Mouse (Mus musculus) liver, postnatal 0 days (tissue): ENCODE results near the gene Elp5.

ENCODE experiments used
- CTCF ChIP-seq: sonication (generic); IDR thresholded peaks from 2 replicates; pipeline ENCODE4 v1.5.1; 2016; ENCODE audit warnings: antibody characterized with exemption, low read depth
- EP300 ChIP-seq: IDR thresholded peaks from 2 replicates; pipeline ENCODE4 v1.6.1; 2016; ENCODE audit warnings: antibody characterized with exemption, low read depth, mild to moderate bottlenecking

DNA sequence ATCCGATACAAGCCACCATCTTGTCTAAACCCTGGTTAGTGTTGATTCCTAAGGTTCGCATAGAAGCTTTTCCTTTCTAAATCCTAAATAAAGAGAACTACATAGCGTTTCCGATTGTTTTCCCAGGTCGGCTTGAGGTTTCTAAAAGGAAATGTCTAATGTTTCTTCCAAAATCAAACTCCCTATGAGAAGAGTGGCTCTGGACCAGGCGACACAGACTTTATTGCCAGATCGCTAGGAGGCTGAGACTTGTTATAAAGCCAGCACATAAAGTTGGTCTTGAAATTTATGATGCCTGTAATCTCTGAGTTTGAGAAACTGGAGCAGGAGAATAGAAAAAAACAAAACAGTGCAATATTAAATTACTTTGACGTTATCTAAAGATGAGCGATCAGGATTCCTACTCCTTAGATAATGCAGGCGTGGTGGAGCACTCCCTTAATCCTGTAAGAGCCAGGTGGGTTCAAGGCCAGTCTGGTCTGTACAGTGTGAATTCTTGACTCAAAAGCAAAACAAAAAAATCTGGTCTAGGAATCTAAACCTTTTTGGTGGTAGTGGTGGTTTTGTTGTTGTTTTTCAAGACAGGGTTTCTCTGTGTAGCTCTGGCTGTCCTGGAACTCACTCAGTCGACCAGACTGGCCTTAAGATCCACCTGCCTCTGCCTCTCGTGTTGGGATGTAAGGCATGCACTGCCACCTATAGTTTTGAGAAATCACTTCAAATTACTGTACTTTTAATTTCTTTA, 60.1 kb downstream of the Elp5 start:
- peak; percentile 36; the same call in 1 of the 2 replicates for TF ChIP-seq CTCF
- TF ChIP-seq EP300, result no peak
